Mouse (Mus musculus) right cerebral cortex, adult 18-20 months (tissue): ENCODE measurements around the gene Ccdc191.

Experiments used
- DNase-seq: peaks from one replicate; pipeline ENCODE4 v3.0.0; 2022; ENCODE audit warnings: mixed read lengths

Ccdc191 gene

DNA sequence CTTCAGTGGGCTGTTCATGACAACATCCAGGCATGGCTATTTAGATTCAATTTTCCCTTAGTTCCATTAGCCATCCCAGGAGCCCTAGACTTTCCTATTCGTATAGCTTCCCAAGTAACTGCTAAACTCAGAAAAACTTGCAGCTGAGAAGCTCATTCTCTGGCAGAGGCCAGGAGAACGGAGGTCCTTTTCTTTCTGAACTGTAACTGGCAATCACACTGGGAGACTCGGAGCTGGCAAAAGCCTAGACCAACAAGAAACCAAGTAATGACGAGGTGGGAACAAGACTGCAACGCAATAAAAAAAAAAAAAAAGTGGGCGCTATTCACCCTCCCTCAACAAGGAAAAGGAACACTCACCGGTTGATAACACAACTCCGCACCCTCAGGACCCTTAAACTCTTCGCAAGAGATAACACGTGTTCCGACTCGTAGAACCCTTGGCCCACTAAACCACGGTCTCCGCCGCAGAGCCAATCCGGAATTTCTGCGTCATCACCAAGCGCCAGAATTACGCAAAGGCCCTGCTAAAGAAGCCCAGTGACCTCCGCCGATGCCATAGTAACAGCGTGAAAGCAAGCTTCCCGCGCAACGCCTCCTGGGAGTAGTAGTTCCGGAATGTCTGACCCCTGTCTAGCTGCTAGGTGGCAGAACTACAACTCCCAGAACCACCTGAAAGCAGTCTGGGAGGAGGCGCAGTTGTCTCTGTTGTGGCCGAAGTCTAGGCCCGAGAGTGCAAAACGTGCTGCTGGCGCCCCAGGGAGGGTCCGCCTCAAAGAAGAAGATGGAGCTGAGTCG lies at the start of gene Ccdc191:
Gene Ccdc191, plus strand, starts transcription at position 593 of the 797 bp plus-strand sequence.
- DNase-seq: peak; percentile 100

DNA sequence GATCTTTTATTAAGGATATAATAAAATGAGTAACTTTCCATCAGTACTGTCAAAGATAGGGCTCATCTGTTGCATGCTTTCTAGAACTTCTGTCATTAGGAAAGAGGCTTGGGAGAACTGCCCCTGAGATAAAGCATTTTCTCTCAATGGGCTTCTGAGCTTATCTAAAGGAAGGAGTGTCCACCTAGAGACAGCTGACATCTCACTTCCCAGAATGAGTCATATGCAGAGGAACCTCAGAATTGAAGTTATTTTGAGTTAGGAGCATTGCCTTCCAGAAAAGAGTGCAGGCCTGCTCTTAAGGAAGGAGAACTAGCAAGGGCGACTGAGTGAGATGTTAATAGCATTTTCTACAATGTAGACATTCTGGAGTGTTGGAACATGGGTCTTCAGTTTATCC lies 48.4 kb upstream of the Ccdc191 start:
- no peak for DNase-seq

DNA sequence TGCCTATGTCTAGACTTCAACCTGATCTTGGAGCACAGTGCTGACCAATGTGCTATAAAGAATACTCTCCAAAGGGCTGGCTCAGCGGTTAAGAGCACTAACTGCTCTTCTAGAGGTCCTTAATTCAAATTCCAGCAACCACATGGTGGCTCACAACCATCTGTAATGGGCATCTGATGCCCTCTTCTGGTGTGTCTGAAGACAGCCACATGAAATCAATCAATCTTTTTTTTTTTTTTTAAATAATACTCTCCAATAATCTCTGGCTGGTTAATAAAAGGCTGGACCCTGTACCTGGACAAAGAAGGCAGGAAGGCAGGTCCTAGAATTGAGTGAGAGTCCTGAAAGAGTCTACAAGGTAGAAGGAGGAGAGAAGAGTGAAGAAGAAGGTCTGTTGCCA lies 39.8 kb upstream of the Ccdc191 start:
- no peak for DNase-seq

DNA sequence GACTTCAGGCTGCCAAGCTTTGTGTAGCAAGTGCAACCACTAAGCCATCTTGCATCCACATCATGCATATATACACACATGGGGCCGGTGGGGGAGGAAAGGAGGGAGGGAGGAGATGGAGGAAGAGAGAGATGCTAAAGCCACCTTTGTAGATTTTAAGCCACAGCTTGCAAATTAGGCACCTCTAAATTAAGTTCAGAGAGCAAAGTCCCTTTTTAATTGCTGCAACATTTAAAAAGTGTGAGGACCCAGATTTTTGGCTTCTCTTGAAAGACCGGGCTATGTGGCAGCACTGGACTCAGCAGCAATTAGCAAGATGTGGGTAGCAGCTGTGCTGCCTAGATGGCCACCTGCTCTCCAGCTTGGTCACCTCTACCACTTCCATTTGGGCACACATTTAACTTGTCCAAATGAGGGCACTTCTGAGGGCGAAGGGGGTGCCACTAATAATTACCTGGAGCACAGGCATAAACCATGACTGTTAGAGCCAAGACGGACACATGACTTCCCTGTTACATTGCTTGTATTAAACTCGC lies 30.6 kb upstream of the Ccdc191 start:
- DNase-seq: no peak

DNA sequence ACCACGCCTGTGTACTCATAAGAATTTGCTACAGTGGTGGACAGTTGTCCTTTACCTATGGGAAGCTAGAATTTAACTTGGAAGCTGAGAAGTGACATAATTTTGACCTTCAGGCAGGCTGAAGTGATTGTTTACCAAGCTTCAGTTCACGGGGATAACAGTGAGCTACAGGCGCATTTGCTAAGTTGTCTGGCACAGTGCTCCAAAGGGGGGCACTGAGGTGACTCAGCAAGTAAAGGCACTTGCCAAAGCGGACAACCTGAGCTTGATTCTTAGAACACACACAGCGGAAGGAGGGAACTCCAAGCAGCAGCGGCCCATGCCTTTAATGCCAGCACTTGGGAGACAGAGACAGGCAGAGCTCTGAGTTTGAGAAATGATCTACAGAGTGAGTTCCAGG lies 29.0 kb upstream of the Ccdc191 start:
- no peak for DNase-seq

DNA sequence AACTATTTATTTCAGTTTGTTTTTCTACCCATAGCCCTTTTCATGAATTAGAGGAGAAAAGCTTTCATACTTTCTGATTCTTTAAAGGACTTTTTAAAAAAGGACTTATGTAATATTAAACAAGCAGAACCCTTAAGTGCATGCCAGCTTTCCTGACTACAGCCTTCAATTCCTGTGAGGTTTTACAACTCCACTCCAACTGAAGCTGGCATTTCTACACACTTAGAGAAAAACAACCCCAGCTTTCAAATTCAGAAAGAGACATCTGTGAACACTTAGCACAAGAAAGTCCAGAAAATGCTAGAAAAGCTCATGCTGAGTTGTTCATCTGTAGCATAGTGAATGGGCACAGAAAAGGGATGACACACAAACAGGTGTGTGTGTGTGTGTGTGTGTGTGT lies 19.8 kb upstream of the Ccdc191 start:
- no peak for DNase-seq

DNA sequence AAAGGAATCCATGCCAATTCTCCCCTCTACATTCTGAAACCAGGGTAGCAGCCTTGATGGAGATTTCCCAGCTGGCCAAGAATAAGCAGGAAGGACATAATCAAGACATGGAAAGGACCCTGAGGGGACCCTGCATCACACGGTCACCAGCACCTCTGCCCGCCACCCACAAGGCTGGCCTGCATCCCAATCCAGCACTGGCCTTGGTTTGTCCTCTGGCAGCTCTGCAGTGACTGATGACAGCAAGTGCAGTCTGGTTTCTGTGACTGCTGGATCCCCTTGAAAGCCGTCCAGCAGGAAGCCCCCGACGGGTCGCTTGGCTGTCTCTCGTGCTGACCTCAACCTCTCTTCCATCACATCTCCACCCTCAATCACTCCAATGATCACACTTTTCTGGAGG lies 18.2 kb upstream of the Ccdc191 start:
- no peak for DNase-seq

DNA sequence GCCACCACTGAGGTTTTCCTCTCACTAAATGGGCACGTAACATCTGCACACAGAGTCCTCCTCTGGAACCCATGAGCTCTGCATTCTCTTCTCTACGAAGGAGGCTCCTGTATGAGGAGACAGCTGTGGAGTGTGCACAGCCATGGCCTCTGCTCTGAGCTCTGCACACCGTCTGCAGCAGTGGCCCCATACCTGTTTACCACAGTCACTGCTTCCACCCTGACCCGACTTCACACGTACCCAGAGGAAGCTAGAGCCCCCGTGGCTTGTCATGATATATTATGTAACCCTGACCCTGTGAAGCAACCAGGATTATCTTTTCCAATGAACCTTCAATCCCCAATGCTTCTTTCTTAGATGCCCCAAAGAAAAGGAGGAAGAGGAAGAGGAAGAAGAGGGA lies 9.8 kb upstream of the Ccdc191 start:
- no peak for DNase-seq

DNA sequence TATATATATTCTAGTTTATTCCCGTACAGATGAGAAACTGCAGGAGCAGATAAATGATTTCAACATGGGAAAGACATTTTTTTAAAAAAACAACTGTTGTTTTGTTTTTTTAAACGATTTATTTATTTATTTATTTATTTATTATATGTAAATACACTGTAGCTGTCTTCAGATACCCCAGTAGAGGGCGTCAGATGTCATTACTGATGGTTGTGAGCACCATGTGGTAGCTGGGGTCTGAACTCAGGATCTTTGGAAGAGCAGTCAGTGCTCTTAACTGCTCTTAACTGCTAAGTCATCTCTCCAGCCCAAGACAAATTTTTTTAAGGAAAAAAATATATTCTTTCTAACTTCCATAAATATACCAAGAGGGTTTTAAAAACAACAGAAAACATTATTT lies 8.0 kb upstream of the Ccdc191 start:
- no peak for DNase-seq

DNA sequence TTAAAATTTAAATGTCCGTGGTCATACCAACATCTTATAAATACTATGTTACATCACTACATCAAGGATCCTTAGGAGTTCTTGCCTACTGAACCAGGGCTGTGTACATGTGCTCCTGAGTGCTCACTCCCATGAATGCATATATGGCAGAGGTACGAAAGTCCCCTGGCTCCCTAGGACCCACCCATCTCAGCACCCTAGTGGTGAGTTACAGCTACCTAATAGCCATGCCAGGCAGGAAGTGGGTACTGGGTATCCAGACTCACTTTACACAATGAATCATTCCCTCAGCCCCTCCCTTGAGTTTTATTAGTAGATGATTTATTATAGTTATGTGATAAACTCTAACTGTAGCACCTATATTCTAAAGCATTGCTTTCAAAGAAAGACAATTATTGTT lies 7.3 kb upstream of the Ccdc191 start:
- DNase-seq: no peak

DNA sequence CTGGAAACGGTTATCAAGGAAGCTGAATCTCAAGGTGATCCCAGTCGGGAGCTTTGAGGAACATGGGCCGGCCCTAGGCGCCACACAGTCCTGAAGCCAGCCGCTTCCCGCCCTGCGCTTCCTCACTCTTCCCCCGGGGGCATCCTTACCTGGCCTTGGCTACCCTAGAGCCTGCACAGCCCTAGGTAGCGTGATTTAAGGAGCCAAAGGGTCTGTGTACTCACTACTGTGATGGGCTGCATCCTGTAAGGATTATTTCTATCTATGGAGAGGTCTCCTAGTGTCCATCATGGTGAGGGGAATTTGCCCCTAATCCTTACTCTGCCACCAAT lies 371 bp downstream of the Ccdc191 start:
- no peak for DNase-seq

DNA sequence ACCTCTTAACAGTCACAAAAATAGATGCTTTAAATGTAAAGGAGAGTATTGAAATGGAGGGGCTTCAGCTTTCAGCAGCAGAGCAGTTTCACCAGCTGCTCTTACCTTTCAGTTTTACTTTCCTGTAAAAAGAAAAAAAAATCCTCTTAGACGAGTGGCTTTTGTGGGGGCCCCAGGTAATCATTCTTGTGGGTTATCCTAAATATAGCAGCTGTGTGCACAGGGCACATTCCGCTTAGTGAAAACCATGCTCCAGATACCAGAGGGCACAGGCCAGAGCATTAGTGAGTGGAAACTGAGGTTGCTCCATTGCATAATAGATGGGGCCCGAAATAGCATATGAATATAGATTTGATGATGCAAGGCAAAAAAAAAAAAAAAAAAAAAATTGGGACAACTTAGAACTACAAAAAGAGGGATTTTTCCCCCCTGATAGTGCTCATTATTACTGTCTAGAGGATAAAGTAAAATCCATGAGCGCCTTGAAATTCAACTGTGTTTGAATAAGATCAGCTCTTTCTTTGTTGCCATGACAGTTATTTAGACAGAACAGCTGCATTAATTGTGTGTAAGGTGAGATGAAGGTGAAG lies 1.2 kb downstream of the Ccdc191 start:
- DNase-seq: no peak

DNA sequence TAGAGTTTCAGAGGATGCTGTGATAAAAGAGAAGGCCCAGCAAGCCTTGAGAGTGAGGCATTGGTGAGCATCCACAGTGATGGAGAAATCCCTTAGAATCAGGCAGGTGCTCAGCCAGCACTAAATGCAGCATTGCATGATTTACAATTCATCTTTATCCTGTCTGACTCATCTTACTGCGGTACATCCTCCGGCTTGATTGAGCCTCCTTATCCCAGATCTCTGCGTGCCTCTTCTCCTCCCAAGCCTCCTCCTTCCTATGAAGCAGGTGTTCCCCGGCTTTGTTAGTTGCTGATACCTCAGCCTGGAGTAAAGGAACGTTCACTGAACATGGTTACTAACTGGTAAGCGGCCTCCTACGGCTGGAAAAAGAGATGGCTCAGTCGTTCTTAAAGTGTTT lies 4.9 kb downstream of the Ccdc191 start:
- peak; percentile 17 for DNase-seq

DNA sequence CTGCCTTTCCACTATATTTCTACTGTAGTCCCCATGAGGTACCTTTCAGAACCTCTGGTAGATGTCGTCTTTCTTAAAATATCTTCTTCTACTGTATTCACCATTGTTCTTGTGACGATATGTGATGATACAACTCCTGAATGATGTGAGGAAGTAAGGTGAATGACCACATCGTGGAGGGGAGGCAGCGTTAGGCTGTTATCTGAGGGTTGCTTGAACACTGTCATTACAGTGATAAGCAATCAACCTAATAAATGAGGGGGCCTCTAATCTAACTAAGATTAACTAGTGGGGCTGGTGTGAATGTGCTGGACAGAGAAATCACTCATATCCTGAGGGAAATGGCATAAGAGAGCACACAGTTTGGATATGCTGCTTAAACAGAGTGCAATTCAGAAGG lies 10.5 kb downstream of the Ccdc191 start:
- DNase-seq: no peak

DNA sequence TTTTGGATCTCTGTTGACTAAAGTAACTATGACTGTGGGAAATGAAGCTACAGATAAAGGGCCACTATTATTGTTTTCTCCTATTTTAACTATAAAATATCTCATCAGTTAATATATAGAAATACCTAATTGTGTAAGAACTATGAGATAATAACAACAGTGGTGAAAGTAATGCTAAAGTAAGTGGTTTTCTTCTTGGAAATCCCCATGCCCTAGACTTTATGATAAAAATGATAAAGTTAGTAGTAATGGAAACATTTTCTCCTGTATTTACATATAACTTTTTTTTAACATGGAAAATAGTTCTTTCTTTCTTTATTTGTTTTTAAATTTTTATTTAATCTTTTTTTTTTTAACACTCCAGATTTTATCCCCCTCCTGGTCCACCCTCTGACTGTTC lies 11.0 kb downstream of the Ccdc191 start:
- no peak for DNase-seq

DNA sequence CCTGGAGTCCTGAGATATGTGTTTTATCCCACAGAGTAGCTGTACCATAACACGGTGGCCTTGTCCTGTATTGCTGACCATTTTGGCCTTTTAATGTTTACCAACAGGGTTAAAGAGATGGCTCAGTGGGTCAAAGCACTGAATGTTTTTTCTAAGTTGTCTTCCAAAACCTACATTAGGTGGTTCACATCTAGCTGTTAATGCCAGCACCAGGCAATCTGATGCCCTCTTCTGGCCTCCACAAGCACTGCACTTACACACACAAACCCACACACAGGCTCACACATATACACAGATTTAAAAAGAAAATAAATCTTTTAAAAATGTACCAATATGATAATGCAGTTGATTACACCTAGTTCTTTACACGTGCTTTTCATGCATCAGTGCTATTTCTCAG lies 19.3 kb downstream of the Ccdc191 start:
- no peak for DNase-seq

DNA sequence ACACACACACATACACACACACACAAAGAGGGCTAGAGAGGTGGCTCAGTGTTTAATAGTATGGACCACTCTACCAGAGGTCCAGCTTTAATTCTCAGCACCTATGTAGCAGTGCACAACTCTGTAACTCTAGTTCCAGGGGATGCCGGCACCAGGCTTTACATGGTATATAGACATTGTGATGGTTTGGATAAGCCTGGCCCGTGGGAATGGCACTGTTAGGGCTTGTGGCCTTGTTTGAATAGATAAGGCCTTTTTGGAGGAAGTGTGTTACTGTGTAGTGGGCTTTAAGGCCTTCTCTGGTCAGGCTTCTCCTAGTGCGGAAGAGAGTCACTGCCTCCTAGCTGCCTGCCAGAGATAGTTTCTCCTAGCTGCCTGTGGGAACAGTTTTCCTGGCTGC lies 29.3 kb downstream of the Ccdc191 start:
- no peak for DNase-seq

DNA sequence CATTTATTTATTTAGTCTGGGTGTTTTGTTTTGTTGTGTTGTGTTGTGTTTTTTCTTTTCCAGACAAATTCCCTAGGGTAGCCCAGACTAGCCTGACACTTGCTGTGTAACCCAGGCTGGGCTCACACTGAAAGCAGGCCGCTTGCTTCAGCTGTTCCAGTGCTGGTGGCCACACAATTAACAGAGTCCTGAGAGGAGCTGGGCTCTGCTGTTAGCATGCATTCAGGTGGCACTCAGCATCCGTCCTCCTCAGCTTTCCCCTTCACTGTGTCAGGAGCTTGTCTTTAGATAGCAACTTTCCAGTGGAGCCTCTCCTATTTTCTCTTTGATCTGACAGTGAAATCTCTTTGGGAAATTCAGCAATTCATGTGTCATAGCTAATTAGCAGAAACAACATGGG lies 32.4 kb downstream of the Ccdc191 start:
- no peak for DNase-seq

DNA sequence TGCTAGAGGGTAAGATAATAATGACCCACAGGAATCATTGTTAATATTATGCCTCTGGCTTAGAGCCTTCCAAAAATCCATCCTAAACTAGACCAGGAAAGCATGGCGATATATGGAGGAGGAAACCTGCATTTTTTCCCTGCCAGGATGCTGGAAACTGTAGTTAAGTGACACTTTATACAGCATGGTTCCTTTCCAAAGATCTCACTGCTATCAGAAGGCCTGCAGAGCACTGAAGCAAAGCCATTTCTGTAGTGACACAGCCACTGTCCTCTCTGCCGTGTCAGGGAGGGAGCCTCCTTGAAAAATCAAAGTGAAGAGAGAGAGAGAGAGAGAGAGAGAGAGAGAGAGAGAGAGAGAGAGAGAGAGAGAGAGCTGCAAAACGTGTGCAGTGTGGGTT lies 33.0 kb downstream of the Ccdc191 start:
- no peak for DNase-seq

DNA sequence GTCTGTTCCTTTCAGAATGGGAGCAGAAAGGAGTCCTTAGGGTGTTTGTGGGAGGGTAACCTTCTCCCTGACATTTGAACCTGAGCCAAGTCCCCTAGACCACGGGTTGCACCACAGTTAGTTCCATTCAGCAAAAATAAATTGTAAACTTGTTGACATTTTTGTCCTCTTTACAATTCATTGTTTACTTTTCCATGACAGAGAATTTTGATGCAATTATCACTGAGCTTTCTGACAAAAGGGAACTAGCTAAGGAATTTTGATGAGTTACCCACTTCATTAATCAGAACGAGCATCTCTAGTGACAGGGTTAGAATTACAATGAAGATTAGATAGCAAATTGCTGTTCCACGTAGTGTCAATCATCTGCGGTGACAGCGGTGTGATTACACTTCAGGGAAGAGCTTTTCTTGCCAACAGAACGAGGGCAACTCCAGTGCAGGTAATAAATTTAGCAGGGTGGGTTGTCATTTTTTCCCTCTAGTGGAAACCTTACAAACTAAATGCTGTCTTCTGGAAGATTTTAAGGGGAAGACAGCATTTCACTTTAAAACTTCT lies 35.5 kb downstream of the Ccdc191 start:
- DNase-seq: no peak

DNA sequence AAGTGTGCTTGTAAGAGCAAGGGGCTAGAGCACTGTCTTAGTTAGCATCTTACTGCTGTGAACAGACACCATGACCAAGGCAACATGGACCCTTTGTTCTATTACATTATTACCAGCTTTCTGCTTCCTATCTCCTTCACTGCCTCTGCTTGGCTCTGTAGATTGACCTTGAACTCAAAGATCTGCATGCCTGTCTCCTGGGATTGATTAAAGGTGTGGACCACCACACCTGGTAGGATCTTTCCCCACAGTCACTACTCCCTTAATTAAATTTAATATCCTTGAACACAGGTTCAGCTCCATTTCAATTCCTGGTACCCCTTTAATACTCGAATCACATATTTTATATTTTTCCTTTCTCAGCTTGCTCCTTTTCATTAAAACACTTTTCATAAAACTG lies 36.2 kb downstream of the Ccdc191 start:
- DNase-seq: no peak

DNA sequence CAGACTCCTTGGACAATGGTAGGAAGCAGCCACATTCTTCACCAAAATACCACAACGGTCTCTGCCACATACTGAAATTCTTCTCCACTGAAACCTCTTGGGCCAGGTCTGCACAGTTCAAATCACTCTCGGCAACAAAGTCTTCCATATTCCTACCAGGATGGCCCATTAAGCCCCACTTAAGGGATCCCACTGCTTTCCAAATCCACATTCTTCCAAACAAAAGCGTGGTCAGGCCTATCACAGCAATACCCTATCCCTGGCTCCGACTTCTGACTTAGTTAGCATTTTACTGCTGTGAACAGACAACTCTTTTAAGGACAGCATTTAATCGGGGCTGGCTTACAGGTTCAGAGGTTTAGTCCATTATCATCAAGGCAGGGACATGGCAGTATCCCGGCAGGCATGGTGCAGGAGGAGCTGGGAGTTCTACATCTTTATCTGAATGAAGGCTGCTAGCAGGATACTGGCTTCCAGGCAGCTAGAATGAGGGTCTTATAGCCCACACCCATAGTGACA lies 36.8 kb downstream of the Ccdc191 start, which contains the start of gene Qtrt2:
Gene Qtrt2, minus strand, starts transcription at position 469 of the 519 bp plus-strand sequence.
- no peak for DNase-seq

DNA sequence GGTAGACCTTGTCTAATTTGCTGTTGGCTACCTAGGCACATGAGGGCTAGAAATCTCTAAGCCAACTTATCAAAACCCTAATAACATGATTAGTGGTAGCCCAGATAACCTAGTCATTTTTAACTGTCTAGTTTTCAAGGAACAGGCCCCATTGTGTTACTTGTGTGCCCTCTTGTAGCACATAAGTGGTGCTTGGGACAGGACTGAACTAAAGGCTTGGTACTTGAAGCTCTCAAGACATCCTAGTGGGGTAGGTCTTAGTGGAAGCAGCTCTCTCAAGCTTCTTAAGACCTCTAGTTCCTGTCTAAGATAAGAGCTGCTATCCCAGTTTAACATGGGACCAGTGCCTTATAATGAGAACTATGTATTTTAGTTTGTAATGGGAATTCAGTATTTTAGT lies 41.0 kb downstream of the Ccdc191 start:
- DNase-seq: no peak

DNA sequence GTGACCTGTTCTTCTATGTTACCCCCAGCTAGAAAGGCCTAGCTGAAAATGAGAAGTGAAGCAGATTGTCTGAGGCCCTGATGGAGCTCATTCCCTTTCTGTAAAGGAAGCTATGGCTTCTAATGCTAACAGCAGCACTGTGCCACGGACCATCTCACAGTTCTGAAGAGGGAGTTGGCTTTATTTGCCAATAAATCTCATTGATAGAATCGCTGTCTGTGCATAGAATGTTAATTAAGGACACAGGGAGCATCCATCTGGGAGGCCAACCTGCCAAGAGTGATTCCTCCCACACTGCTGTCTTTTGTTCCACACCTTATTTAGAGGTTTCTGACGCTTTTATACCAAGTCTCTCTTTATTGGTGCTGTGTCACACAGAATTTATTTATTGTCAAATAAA lies 41.9 kb downstream of the Ccdc191 start:
- no peak for DNase-seq
